17 mouse cellular contexts compared by ENCODE assay signal in the genomic region with DNA sequence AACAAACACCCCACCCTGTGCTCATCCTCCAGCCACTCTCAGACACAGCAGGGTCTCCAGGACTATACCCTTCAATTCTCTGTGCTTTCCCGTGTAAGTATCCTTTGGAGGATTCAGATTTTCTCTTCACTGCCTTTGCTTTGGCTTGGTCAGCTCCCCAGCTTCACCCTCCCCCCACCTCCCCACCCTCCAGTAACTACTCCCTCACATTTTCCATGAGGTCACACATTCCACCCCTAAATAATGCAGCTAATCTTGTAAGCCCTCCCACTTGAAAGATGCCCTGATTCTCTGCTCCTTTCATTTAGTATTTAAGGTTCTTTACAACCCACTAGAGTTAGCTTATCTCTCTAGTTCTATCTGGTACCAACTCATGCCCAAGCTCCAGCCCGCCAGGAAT.
DNase-seq lines count a peak whose midpoint lies in the region; ATAC-seq and TF ChIP-seq lines count a peak whose summit lies in the region.
"Had no signal": no experiment of that assay in that cellular context is flagged by ENCODE, and none has a peak within 500 bp of the region (broad histone marks: within the 10 kb centered on the region; RNA-seq: fewer than 3 reads in every experiment).

No protein-coding gene starts in this region.

- no peaks in the 10 kb centered on the region for H3K9me3 ChIP-seq in heart, embryonic 13.5 days
- H3K9me3 ChIP-seq in lung, embryonic 14.5 days (ENCODE audit: low read depth, low read length), result no peaks in the 10 kb centered on the region
- no peaks in the 10 kb centered on the region for H3K9me3 ChIP-seq in embryonic facial prominence, embryonic 10.5 days
- H3K9me3 ChIP-seq: megakaryocyte, embryonic 14.5 days; neural tube, embryonic 12.5 days had no signal

- 9% methylated on average over 2 of the region's 2 CpGs for WGBS in heart, embryonic 13.5 days
- 32% methylated on average over 2 of the region's 2 CpGs for WGBS in lung, embryonic 14.5 days
- WGBS in embryonic facial prominence, embryonic 10.5 days, result 42% methylated on average over 2 of the region's 2 CpGs

- H3K4me3 ChIP-seq in heart, embryonic 13.5 days, result no peak overlapping the region
- no peak overlapping the region for H3K4me3 ChIP-seq in lung, embryonic 14.5 days (ENCODE audit: low read depth, low read length)
- H3K4me3 ChIP-seq in embryonic facial prominence, embryonic 10.5 days, result no peak overlapping the region
- H3K4me3 ChIP-seq: erythroblast, embryonic 14.5 days; megakaryocyte, embryonic 14.5 days; neural tube, embryonic 12.5 days had no signal

- no peak for DNase-seq in heart, postnatal 14 days
- peak; percentile 13 for DNase-seq in lung, embryonic 14.5 days
- no peak for DNase-seq in lung, postnatal 10 days
- no peak for DNase-seq in embryonic facial prominence, embryonic 10.5 days (ENCODE audit: low spot score)
- DNase-seq in mesoderm, embryonic 11.5 days (ENCODE audit: low read depth, low spot score), result peak; percentile 34
- no peak for DNase-seq in adrenal gland, postnatal 36 days
- DNase-seq: adrenal gland, adult 8-10 months; cerebellum, adult 9-11 months; forebrain, postnatal 0 days; layer of hippocampus, adult 9-11 months; right cerebral cortex, postnatal 4 days had no signal

- H3K4me1 ChIP-seq in heart, embryonic 13.5 days, result peaks cover 86% of the 10 kb centered on the region
- no peaks in the 10 kb centered on the region for H3K4me1 ChIP-seq in lung, embryonic 14.5 days (ENCODE audit: insufficient read depth)
- H3K4me1 ChIP-seq in embryonic facial prominence, embryonic 10.5 days, result peaks cover 42% of the 10 kb centered on the region
- H3K4me1 ChIP-seq: neural tube, embryonic 12.5 days had no signal

- H3K4me2 ChIP-seq in heart, embryonic 13.5 days, result peak overlapping the region; percentile 54
- no peak overlapping the region for H3K4me2 ChIP-seq in lung, embryonic 14.5 days
- H3K4me2 ChIP-seq: liver, embryonic 11.5 days; neural tube, embryonic 12.5 days had no signal

- H3K27me3 ChIP-seq in heart, embryonic 13.5 days (replicated peaks), result no peaks in the 10 kb centered on the region
- no peaks in the 10 kb centered on the region for H3K27me3 ChIP-seq in lung, embryonic 14.5 days (ENCODE audit: insufficient read depth, low read length)
- H3K27me3 ChIP-seq in embryonic facial prominence, embryonic 10.5 days (replicated peaks; ENCODE audit: low read depth, poor library complexity, severe bottlenecking), result no peaks in the 10 kb centered on the region
- H3K27me3 ChIP-seq: neural tube, embryonic 12.5 days had no signal

- peaks cover 5% of the 10 kb centered on the region; the same call in 1 of the 2 replicates for H3K36me3 ChIP-seq in heart, embryonic 13.5 days
- H3K36me3 ChIP-seq in lung, embryonic 14.5 days (ENCODE audit: insufficient read depth), result no peaks in the 10 kb centered on the region
- H3K36me3 ChIP-seq in embryonic facial prominence, embryonic 10.5 days (replicated peaks), result no peaks in the 10 kb centered on the region
- H3K36me3 ChIP-seq: neural tube, embryonic 12.5 days had no signal

- ATAC-seq in heart, embryonic 13.5 days (ENCODE audit: extremely low read depth, insufficient number of reproducible peaks, low FRiP score, low TSS enrichment), result 0 out of 2 replicates have a peak, but pooled peaks have one; percentile 7
- ATAC-seq in lung, embryonic 14.5 days (ENCODE audit: insufficient read depth), result no peak
- no peak; the same call in 1 of the 2 replicates for ATAC-seq in granulocyte monocyte progenitor cell, adult 5-6 weeks (replicated peaks; ENCODE audit: poor library complexity, severe bottlenecking)
- ATAC-seq: forebrain, postnatal 0 days had no signal

- H3K9ac ChIP-seq in heart, embryonic 13.5 days, result peak overlapping the region; percentile 75
- H3K9ac ChIP-seq in lung, embryonic 14.5 days, result no peak overlapping the region
- H3K9ac ChIP-seq: forebrain, postnatal 0 days; neural tube, embryonic 12.5 days had no signal

- intact Hi-C loops in heart, postnatal 14 days (cut with DNase I), result no loop called here

- H3K27ac ChIP-seq in heart, embryonic 13.5 days (replicated peaks), result peak overlapping the region; percentile 97
- H3K27ac ChIP-seq in lung, embryonic 14.5 days (ENCODE audit: low read depth), result peak overlapping the region; percentile 38; the same call in 1 of the 2 replicates
- H3K27ac ChIP-seq in embryonic facial prominence, embryonic 10.5 days (replicated peaks), result 0 out of 2 replicates have a peak overlapping the region, but pooled peaks have one; percentile 4
- H3K27ac ChIP-seq: neural tube, embryonic 12.5 days had no signal

- TF ChIP-seq CTCF in lung, embryonic 14.5 days (IDR thresholded peaks at IDR 0.05; ENCODE audit: low read depth), result no peak

Comparison
In these comparisons a context has a peak if more than half of its experiments do, and no peak if none do; other contexts are left out.
1. DNase-seq: peak in lung, embryonic 14.5 days (single experiment) and mesoderm, embryonic 11.5 days (single experiment); none in heart, postnatal 14 days (0 of 2), lung, postnatal 10 days (single experiment), embryonic facial prominence, embryonic 10.5 days (single experiment) and adrenal gland, postnatal 36 days (0 of 2).
2. H3K27ac ChIP-seq: peak in every context shown above with its lines; median percentile 97 in heart, embryonic 13.5 days; 38 in lung, embryonic 14.5 days; 4 in embryonic facial prominence, embryonic 10.5 days.